Mouse (Mus musculus) bone marrow, adult 2 months (tissue): ENCODE measurements around the gene Clcn1.

ENCODE experiments used
- CTCF ChIP-seq: fragments of 200-500 bp; IDR thresholded peaks from 2 replicates; pipeline ENCODE4 v1.5.1; 2011; ENCODE audit warnings: low read length, control low read depth; ENCODE audit not compliant: control insufficient read depth, insufficient read depth
- POLR2A ChIP-seq: fragments of 200-500 bp; IDR thresholded peaks from 2 replicates; pipeline ENCODE4 v1.6.1; 2011; ENCODE audit warnings: low read depth, mild to moderate bottlenecking, control low read depth, low read length, borderline replicate concordance; ENCODE audit not compliant: control insufficient read depth

DNA sequence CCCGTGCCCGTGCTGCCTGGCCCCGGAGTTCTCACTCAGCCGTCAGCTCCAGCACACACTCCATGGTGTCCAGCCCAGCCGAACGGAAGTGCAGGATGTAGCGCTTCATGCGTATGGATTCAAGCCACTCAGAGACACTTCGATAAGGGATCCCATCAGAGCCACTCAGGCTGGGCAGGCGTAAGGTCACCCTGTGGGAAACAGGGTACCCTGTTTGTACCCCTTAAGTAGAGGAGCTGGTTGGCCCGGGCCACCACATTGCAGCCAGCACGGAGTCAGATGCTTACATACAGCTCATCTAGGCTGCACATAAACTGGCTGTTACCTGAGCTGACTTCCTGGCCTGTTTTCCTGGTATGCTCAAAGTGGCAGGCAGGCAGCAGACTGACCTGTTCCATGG, 72.4 kb downstream of the Clcn1 start:
- TF ChIP-seq POLR2A: no peak
- TF ChIP-seq CTCF: no peak
